Mouse (Mus musculus): ENCODE measurements at regions not wholly inside any gene's neighbourhood (a gene's known extent, or its start where the extent isn't known, plus 50 kb on each side); places are given as distances from the start of the nearest gene placed in this dataset.

- no peaks in the 10 kb centered on the region for H3K36me3 ChIP-seq
- no peaks in the 10 kb centered on the region for H3K27me3 ChIP-seq (ENCODE audit: insufficient read depth, poor library complexity, severe bottlenecking)
- DNase-seq (ENCODE audit: low spot score), result peak; percentile 78
- H3K27ac ChIP-seq, result 0 out of 2 replicates have a peak overlapping the region, but pooled peaks have one; percentile 42
- H3K4me3 ChIP-seq, result no peak overlapping the region; the same call in 1 of the 2 replicates
- 18% methylated on average over 3 of the region's 3 CpGs for WGBS
- H3K4me1 ChIP-seq, result peaks cover 24% of the 10 kb centered on the region
- H3K9me3 ChIP-seq, result no peaks in the 10 kb centered on the region
Measured at GRCm38 (mm10) chr17:7467638-7468037, 82.4 kb upstream of the Unc93a2 start.

GRCm38 (mm10) chr17:7464901-7465300 is 79.6 kb upstream of the Unc93a2 start:
- H3K27ac ChIP-seq, result no peak overlapping the region
- no peaks in the 10 kb centered on the region for H3K9me3 ChIP-seq
- 72% methylated on average over 3 of the region's 3 CpGs for WGBS
- DNase-seq (ENCODE audit: low spot score), result no peak
- no peak overlapping the region for H3K4me3 ChIP-seq
- no peaks in the 10 kb centered on the region for H3K27me3 ChIP-seq (ENCODE audit: insufficient read depth, poor library complexity, severe bottlenecking)
- peaks cover 24% of the 10 kb centered on the region for H3K4me1 ChIP-seq
- H3K36me3 ChIP-seq, result no peaks in the 10 kb centered on the region

- no peaks in the 10 kb centered on the region for H3K27me3 ChIP-seq (ENCODE audit: insufficient read depth, poor library complexity, severe bottlenecking)
- no peak for DNase-seq (ENCODE audit: low spot score)
- H3K27ac ChIP-seq, result no peak overlapping the region
- no peaks in the 10 kb centered on the region for H3K9me3 ChIP-seq
- peaks cover 15% of the 10 kb centered on the region for H3K4me1 ChIP-seq
- H3K36me3 ChIP-seq, result no peaks in the 10 kb centered on the region
- 57% methylated on average over 6 of the region's 6 CpGs for WGBS
- no peak overlapping the region for H3K4me3 ChIP-seq
Measured at GRCm38 (mm10) chr17:7461164-7461563, 75.9 kb upstream of the Unc93a2 start.

GRCm38 (mm10) chr17:7456939-7457338 is 71.7 kb upstream of the Unc93a2 start:
- WGBS, result 85% methylated on average over 11 of the region's 11 CpGs
- H3K36me3 ChIP-seq, result no peaks in the 10 kb centered on the region
- H3K4me3 ChIP-seq, result no peak overlapping the region
- no peak overlapping the region for H3K27ac ChIP-seq
- no peaks in the 10 kb centered on the region for H3K9me3 ChIP-seq
- H3K27me3 ChIP-seq (ENCODE audit: insufficient read depth, poor library complexity, severe bottlenecking), result no peaks in the 10 kb centered on the region
- no peak for DNase-seq (ENCODE audit: low spot score)
- peaks cover 6% of the 10 kb centered on the region; the same call in 1 of the 2 replicates for H3K4me1 ChIP-seq

GRCm38 (mm10) chr17:7443822-7444221 is 58.6 kb upstream of the Unc93a2 start:
- 49% methylated on average over 1 of the region's 1 CpGs for WGBS
- H3K27me3 ChIP-seq (ENCODE audit: insufficient read depth, poor library complexity, severe bottlenecking), result no peaks in the 10 kb centered on the region

GRCm38 (mm10) chr17:7435075-7435474 is 49.8 kb upstream of the Unc93a2 start:
- H3K27ac ChIP-seq, result no peak overlapping the region
- peak; percentile 25 for DNase-seq (ENCODE audit: low spot score)
- 77% methylated on average over 3 of the region's 3 CpGs for WGBS
- no peak overlapping the region for H3K4me3 ChIP-seq
- no peaks in the 10 kb centered on the region for H3K36me3 ChIP-seq
- no peaks in the 10 kb centered on the region for H3K4me1 ChIP-seq
- no peaks in the 10 kb centered on the region for H3K27me3 ChIP-seq (ENCODE audit: insufficient read depth, poor library complexity, severe bottlenecking)
- H3K9me3 ChIP-seq, result no peaks in the 10 kb centered on the region

More at GRCm38 (mm10) chr17:7443822-7444221, 58.6 kb upstream of the Unc93a2 start:
- DNase-seq (ENCODE audit: low spot score), result no peak
- H3K4me3 ChIP-seq, result no peak overlapping the region
- no peaks in the 10 kb centered on the region for H3K36me3 ChIP-seq
- H3K27ac ChIP-seq, result no peak overlapping the region
- no peaks in the 10 kb centered on the region for H3K4me1 ChIP-seq
- H3K9me3 ChIP-seq, result no peaks in the 10 kb centered on the region
